Mouse (Mus musculus): ENCODE results near the gene Mxra7.

Mxra7 gene

GRCm38 (mm10) chr11:116816769-116817168, 11.1 kb downstream of the Mxra7 start:
- DNase-seq, result no peak

- DNase-seq, result no peak
Observed at GRCm38 (mm10) chr11:116814884-116815415, 12.9 kb downstream of the Mxra7 start.

DNA sequence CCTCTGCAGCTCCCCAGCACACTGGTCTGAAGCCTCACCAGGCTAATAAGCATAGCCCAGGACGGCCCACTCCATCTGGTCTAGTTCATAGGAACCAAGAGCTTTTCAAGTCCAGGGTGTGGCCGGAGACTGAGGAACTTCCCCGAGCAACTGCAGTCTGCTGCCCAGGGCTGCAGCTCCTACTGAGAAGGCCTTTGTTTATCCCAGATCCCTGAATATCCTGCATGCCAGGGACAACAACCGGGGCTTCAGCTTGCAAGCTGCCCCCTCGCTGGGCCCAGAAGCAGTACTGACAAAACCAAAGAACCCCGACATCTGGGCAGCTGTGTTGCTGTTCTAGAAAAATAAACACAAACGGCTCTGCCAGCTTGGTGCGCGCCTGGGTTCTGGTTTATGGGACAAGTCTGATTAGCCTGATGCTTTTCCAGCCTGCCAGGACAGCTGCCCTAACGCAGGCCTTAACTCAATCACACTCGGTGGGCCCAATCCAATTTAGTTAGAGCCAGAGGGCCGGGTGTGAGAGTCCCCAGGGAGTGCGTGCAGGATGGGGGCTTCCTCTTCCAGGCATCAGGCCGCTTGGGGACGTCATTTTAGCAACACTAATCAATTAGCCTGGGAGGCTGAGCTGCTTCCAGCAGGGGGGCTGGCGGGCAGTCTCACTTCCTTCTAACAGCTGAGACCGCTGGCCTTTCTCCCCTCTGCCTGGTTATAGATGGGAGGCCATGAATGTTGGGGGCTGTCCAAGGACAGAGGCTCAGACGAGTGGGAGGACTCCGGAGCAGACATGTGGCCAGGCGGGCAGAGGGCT, 13.6 kb downstream of the Mxra7 start:
- DNase-seq, result peak; percentile 39

GRCm38 (mm10) chr11:116813610-116814009, 14.2 kb downstream of the Mxra7 start:
- no peak for DNase-seq

GRCm38 (mm10) chr11:116812793-116813529, 14.9 kb downstream of the Mxra7 start:
- peak; percentile 49 for DNase-seq

GRCm38 (mm10) chr11:116810983-116811901, 16.6 kb downstream of the Mxra7 start:
- DNase-seq, result peak; percentile 59

DNA sequence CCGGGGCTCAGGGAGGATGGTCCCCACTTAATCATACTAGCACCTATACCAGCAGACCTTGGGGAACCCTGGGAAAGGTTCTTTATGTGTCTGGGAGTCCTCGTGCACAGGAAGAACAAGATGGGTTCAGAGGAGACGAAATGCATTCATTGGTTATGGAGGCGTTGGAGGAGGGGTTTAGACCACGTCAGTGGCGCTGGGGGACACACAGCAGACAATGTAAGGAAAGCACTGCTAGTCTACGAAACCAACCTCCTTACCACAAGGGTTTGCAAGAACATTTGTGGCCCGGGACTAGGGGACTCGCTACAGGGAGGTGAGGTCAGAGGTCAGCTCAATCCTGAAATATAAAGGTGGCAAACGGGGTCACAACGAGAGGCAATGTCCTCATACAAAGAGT, 17.3 kb downstream of the Mxra7 start:
- no peak for DNase-seq

GRCm38 (mm10) chr11:116809520-116809919, 18.3 kb downstream of the Mxra7 start:
- DNase-seq, result no peak

DNA sequence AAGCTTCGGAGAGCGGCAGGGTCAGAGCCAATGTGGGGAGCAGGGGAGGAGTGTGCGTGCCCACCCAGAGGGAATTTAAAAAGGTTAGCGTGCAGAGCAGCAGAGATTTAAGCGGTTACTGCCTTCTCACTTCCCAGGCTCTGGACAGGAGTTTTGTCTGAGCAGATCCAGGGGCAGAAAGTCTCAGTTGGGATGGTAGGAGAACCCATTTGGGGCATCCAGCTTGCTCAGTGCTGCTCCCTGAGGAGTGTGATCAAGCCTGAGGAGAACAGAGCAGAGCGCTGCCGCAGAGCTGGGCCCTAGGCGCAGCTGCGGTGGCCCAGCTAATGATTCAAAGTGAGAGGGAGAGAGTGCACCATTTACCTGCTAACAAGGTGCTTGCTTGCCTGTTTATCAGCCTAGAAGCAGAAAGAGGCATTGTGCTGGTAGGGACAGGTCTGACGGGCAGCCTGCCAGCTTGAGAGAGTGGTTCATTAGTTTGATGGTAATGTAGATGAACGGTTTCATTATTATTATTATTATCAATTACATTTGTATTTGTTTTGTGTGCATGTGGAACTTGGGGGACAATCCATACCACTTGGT, 18.9 kb downstream of the Mxra7 start:
- DNase-seq, result no peak

DNA sequence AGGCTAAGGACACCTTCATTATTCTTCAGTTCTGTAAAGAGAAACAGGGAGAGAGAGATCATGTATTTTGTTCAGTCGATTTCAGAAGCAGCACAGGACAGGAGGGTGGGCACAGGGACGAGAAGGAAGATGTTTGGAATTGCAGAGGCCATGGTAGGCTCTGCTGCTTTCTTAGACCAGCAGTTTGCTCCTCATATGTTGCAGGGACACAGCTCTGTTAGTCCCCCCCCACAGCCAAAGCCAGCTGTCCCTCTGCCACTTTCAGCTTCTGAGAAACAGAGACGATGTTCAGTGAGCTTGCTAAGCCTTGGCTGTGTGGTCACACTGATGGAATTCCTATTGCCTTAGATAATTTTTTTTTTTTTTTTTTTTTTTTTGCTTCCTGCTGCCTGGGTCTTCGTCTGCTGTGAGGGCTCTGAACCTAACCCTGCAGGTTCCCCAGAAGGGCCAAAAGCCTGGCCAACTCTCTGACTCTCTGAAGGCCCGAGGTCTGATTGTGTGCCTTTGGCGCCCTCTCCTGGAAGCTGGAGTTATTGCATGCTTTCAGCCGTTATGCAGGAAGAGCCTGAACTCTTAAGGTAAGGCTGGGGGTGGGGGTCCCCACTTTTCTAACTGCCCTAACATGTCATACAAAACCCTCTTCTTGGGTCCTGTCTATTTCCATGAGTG, 19.8 kb downstream of the Mxra7 start:
- DNase-seq, result peak; percentile 79

GRCm38 (mm10) chr11:116807526-116807925, 20.3 kb downstream of the Mxra7 start:
- no peak for DNase-seq

DNA sequence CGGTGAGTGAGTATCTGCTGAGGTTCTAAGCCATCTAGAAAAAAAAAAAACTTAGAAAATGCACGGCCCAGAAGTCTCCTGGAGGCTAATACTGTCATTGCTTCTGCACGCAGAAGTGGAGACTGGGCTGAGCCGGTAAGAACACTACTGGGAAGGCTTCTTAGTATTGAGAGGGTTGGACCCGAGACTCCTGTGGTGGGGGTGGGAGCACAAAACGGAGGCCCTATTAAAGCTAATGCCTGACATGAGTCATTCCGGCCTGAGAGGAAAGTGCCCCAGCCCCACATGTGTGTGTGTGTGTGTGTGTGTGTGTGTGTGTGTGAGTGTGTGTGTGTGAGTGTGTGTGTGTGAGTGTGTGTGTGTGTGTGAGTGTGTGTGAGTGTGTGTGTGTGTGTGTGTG, 20.7 kb downstream of the Mxra7 start:
- DNase-seq, result no peak

DNA sequence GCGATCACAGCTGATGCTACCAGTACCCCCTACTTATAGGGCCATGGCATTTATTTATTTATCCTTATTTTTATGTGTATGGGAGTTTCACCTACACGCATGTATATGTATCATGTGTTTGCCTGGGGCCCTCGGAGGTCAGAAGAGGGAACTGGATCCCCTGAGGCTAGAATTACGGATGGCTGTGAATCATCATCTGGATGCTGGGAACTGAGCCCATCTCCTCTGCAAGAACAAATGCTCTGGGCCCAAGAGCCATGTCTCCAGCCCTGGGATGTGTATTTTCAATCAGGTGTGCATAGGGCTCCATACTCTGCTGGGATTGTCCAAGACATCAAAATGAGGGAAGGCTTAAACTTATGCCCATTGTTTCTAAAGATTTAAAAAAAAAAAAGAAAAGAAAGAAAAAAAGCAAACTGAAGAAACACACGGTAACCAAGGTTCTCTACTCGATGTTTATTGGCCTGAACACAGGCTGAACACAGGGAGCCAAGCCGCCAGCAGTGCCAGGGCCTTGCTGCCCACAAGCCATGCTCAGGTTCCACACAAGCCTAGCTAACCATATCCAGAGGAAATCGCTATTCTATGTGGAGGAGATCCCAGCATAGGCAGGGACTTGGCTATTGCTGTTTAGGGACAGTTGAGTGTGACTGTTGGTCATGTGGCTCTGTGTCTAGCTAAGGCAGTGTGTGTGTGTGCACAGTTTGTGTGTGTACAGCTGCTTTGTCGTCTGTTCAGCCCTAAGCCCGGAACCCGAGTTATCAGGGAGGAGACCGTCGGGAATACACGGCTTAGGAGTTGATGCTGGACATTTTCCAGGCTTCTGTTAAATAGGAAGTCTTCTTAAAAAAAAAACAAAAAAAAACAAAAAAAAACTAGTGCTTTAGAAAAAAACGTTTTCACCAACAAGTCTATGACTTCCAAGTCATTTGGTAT, 21.4 kb downstream of the Mxra7 start:
- no peak for DNase-seq

DNA sequence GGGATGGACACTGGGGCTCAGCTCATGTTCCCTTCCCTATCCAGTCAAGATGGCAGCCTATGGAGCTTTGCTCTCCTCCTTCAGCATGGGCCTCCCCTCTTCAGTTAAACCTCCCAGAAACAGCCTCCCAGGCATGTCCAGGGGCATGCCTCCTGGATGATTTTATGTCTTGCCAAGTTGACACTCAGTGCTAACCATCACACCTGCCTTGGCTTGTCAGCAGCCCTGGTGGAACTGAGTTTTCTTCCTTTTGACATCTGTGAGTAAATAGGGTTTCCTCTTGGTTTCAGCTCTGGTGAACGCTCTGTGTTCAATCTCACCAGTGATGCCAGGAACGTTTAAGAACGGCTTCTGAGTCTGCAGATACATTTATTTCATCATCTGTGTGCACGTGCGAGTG, 25.1 kb downstream of the Mxra7 start:
- DNase-seq, result no peak

DNA sequence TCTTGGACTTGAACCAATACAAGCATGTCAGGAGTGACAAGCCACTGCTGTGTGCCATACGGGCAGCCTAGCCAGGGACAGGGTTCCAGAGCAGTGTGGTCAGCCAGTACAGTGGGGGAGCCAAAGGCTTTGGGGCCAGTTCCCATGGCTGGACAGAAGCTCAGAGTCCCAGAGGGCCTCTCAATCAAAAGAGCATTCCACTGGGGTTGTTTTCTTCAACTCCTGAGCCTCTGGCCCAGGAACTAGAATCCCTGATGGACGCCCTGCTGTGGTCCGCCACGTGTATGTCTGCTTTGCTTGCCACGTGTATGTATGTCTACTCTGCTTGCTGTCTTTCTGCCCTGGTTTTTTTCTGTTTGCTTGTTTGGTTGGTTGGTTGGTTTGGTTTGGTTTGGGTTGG, 26.7 kb downstream of the Mxra7 start:
- no peak for DNase-seq

GRCm38 (mm10) chr11:116799364-116799763, 28.5 kb downstream of the Mxra7 start:
- DNase-seq, result no peak

DNA sequence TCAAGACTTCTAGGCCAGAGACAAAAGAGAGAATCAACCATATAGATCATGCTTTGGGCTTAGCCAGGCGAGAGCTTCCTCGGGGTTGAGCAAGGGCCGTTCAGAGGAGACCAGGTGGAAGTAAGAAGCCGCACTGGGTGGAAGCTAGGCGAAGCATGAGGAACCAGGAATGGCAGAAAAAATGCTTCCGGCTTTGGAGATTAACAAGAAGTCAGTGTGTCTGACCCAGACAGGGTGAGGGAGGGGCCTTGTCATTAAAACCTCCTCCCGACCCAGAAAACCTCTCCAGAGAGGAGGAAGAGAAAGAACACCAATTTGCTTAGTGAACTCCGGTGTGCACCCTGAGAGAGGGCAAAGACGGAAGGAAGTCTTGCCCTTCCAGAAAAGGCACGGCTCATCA, 43.6 kb downstream of the Mxra7 start:
- DNase-seq, result no peak

- peak; percentile 78 for DNase-seq
Observed at GRCm38 (mm10) chr11:116782737-116783145, 45.1 kb downstream of the Mxra7 start.

DNA sequence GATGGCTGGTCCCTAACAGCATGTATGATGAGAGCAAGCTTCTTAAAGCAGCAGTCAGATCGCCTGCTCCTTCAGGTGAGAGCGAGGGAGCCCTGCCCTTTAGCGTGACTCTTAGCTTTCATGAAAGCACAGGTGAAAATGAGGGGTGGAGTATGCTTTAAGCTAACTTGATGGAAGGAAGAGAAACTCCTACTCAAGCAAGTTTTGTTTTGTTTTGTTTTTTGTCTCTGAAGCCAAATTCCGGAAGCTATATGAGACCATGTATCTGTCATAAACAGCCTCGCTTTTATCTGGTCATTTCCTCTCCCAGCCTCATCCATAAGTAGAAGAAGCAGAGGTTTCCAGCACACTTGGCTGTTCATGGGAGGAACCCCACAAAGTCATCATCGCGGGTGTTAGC, 52.4 kb downstream of the Mxra7 start, which contains the start of gene St6galnac1:
Gene St6galnac1, minus strand, starts transcription at position 101 of the 400 bp plus-strand sequence.
- no peak for DNase-seq

DNA sequence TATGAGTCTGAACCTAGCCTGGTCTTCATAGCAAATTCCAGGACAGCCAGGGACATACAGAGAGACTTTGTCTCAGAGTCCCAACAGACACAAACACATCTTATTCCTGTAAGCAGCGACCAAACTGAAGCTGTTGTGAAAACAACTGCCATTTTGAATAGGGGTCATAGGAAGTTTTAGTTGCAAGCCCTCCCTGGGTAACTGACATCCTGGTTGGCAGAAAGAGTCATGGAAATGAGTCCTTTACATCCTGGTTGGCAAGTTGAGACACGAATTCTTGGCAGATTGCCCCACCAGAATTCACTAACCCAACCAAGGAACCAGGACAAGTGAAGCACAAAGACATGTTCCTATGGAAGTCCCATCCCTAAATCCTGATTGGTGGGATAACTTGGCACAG, 54.6 kb downstream of the Mxra7 start:
- DNase-seq, result no peak

- no peak for DNase-seq
Observed at GRCm38 (mm10) chr11:116769873-116770272, 58.0 kb downstream of the Mxra7 start.
